Mouse (Mus musculus) limb, embryonic 10.5 days (tissue): ENCODE results near the gene Pde8b. TPM values are rescaled to one million over a fixed set of nuclear protein-coding genes. Genes with fewer than 3 reads are reported as not detected.

Experiments
- DNase-seq: peaks from one replicate; pipeline ENCODE4 v3.0.0-alpha.2; 2017; ENCODE audit warnings: low spot score
- H3K27ac ChIP-seq: fragments of 300-500 bp; sonication (generic); 2 replicates; pipeline ENCODE4 v1.5.1; 2016; ENCODE audit warnings: mild to moderate bottlenecking
- H3K27me3 ChIP-seq: fragments of 300-500 bp; sonication (generic); 2 replicates; pipeline ENCODE4 v1.6.1; 2016; ENCODE audit warnings: low read depth, mild to moderate bottlenecking; ENCODE audit not compliant: poor library complexity, severe bottlenecking
- H3K36me3 ChIP-seq: fragments of 300-500 bp; sonication (generic); 2 replicates; pipeline ENCODE4 v1.6.1; 2016; ENCODE audit warnings: mild to moderate bottlenecking, moderate library complexity
- H3K4me1 ChIP-seq: fragments of 300-500 bp; sonication (generic); 2 replicates; pipeline ENCODE4 v1.6.1; 2016
- H3K4me3 ChIP-seq: fragments of 300-500 bp; sonication (generic); 2 replicates; pipeline ENCODE4 v1.5.1; 2016; ENCODE audit warnings: mild to moderate bottlenecking, moderate library complexity
- H3K9me3 ChIP-seq: fragments of 300-500 bp; sonication (generic); replicated peaks from 2 replicates; pipeline ENCODE4 v1.6.1; 2016; ENCODE audit warnings: mild to moderate bottlenecking
- whole genome bisulfite sequencing: fragments of 180-500 bp; shearing (Covaris S2); methylation state at CpG from one replicate; pipeline ENCODE4 v1.1.7; 2016; 5-methylcytosine and 5-hydroxymethylcytosine counted together
- polyA plus RNA-seq: library from polyadenylated mRNA; unstranded; fragments of >200 nt; fragmentation: Nextera tagmentation; extraction: Ambion mirVana; gene quantifications from 2 replicates; pipeline ENCODE4 v1.2.1, GENCODE M21; 2016

Pde8b gene
- polyA plus RNA-seq, 1 experiment from 2014 or later, result 0.79 TPM

DNA sequence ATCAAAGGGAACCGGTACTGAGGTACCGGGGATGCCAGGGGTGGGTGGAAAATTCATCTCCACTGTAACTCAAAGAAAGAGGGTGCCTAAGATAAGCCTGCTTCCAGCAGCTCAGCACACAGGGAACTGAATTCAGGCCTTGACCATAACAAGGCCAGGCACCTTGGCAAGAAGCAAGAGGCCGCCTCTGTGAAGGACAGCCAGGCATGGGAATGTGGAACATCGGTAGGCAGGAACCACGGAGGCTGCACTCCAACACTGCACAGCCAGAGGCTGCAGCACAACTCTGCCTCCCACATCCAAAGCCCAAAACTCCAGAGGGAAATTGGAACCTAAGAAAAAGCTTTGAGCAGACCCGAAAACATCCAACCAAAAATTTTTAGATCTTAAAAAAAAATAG is 75.9 kb downstream of the Pde8b start:
- Histone ChIP-seq H3K36me3 (no peaks in the 10 kb centered on the region), H3K4me1 (no peaks in the 10 kb centered on the region), H3K27ac (no peak overlapping the region), H3K9me3 (no peaks in the 10 kb centered on the region), H3K27me3 (no peaks in the 10 kb centered on the region), H3K4me3 (no peak overlapping the region)
- DNase-seq, result no peak
- 83% methylated on average over 6 of the region's 6 CpGs for WGBS

DNA sequence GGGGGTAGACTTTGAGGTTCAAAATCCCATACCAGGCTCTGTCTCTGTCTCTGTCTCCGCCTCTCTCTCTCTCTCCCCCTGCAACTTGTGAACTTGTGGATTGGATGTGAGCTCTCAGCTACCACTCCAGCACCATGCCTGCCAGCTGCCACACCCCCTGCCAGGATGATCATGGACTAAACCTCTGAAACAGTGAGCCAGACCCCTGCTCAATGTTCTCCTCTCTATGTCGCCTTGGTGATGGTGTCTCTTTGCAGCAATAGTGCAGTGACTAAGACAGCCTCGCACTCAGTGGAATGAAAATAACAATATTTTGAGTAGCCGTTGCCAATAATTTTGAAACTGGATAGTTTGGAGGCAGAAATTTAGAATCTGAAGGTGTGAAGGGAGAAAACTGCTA is 77.8 kb downstream of the Pde8b start:
- no peaks in the 10 kb centered on the region for H3K27me3 ChIP-seq
- DNase-seq, result no peak
- H3K36me3 ChIP-seq, result no peaks in the 10 kb centered on the region
- no peak overlapping the region for H3K4me3 ChIP-seq
- 94% methylated on average over 4 of the region's 4 CpGs for WGBS
- H3K4me1 ChIP-seq, result no peaks in the 10 kb centered on the region
- no peak overlapping the region for H3K27ac ChIP-seq
- H3K9me3 ChIP-seq, result no peaks in the 10 kb centered on the region

DNA sequence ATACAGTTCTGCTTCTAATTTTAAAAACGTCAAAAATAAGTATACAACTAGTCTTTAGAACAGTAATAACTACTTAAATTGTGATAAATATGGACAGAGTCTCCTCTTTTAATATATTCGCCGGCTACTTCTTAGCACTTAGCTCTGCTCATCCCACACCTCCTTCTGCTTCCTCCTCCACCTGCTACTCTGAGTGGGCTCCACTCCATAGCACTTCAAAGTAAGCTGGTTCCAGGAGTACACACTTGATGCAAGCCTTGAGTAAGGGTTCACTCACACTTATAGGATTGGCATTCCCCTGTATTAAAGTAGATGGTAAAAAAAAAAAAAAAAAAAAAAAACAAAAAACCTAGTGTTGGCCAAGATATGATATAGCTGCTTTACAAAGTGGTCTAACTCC is 89.9 kb downstream of the Pde8b start:
- Histone ChIP-seq H3K27ac (no peak overlapping the region), H3K4me3 (no peak overlapping the region), H3K4me1 (no peaks in the 10 kb centered on the region), H3K36me3 (no peaks in the 10 kb centered on the region), H3K27me3 (no peaks in the 10 kb centered on the region), H3K9me3 (no peaks in the 10 kb centered on the region)
- 91% methylated on average over 3 of the region's 3 CpGs for WGBS
- DNase-seq, result no peak

DNA sequence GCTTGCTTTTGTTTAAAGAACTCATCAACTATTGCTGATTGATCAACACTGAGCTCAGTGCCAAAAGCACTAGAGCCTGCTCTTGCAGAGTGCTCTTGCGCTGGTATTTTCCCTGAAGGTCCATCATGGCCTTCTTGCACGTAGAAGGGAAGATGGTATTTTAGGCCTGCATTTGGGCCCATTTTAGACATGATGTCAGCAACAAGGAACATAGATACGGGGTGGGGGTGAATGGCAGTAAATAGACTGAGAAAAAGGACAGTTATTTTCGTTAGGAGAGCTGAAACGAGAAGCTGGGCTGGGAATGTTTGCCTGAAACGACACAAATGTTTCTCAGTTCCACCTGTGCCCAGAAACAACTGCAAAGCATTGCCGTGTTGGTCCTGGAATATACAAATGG is 91.2 kb downstream of the Pde8b start:
- H3K27me3 ChIP-seq, result no peaks in the 10 kb centered on the region
- no peak overlapping the region for H3K27ac ChIP-seq
- no peaks in the 10 kb centered on the region for H3K4me1 ChIP-seq
- H3K9me3 ChIP-seq, result no peaks in the 10 kb centered on the region
- H3K36me3 ChIP-seq, result no peaks in the 10 kb centered on the region
- 85% methylated on average over 7 of the region's 7 CpGs for WGBS
- no peak overlapping the region for H3K4me3 ChIP-seq
- DNase-seq, result no peak

- H3K36me3 ChIP-seq, result no peaks in the 10 kb centered on the region
- H3K27me3 ChIP-seq, result no peaks in the 10 kb centered on the region
- H3K27ac ChIP-seq, result no peak overlapping the region
- no peaks in the 10 kb centered on the region for H3K4me1 ChIP-seq
- H3K4me3 ChIP-seq, result no peak overlapping the region
- no peak for DNase-seq
- no peaks in the 10 kb centered on the region for H3K9me3 ChIP-seq
Observed at GRCm38 (mm10) chr13:95144746-95145145, 105.4 kb downstream of the Pde8b start.

DNA sequence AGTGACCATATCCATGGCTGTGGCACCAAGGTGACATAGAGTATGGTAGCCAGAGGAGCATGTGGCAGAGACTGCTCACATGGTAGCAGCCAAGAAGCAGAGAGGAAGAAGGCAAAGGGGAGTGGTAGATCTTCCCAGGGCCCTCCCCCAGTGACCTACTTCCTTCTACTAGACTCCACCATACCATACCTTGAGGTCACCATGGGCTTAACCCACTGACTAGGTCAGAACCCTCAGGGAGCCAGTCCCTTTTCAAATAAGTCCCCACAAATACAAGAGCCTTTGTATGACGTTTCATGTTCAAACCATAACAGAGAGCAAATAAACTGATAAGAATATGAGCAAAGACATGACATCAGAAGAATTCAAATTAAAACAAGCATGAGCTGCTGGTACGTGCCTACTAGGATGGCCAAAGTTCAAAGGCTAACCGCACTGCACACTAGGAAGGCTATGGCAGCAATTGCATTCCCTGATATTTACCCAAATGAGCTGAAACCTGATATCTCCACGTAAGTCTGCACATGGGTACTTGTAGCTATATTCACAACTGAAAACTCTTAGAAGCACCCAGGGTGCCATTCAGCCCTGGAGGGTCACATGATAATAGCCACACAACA is 109.6 kb downstream of the Pde8b start:
- H3K36me3 ChIP-seq, result no peaks in the 10 kb centered on the region
- 83% methylated on average over 4 of the region's 4 CpGs for WGBS
- no peaks in the 10 kb centered on the region for H3K9me3 ChIP-seq
- no peak for DNase-seq
- no peaks in the 10 kb centered on the region for H3K4me1 ChIP-seq
- H3K4me3 ChIP-seq, result no peak overlapping the region
- H3K27ac ChIP-seq, result no peak overlapping the region
- H3K27me3 ChIP-seq, result no peaks in the 10 kb centered on the region

GRCm38 (mm10) chr13:95135326-95136150 is 114.6 kb downstream of the Pde8b start:
- no peaks in the 10 kb centered on the region for H3K27me3 ChIP-seq
- no peaks in the 10 kb centered on the region for H3K4me1 ChIP-seq
- no peaks in the 10 kb centered on the region for H3K36me3 ChIP-seq
- H3K27ac ChIP-seq, result no peak overlapping the region
- 92% methylated on average over 7 of the region's 7 CpGs for WGBS
- H3K9me3 ChIP-seq, result no peaks in the 10 kb centered on the region
- no peak for DNase-seq
- H3K4me3 ChIP-seq, result no peak overlapping the region

DNA sequence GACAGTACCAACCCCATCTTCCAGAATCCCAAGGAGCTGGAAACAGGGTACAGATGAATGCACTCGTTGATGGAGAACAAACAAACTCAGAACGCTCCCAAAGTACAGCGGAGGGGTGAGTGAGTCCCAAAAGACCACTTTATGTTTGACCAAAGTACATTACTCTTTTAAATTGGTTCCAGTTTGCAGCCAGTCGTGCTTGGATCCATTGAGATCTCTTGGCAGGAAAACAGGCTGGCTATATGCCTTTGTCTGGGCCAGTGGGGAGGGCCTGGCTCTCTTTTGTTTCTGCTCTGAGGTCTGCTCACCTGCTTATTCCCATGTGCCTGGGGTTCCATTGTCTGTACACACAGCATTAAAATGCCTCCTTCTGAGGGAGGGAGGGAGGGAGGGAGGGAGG is 118.3 kb downstream of the Pde8b start:
- Histone ChIP-seq H3K4me1 (0 out of 2 replicates have a peak, but pooled peaks cover 4% of the 10 kb centered on the region), H3K36me3 (no peaks in the 10 kb centered on the region), H3K27me3 (no peaks in the 10 kb centered on the region), H3K4me3 (no peak overlapping the region), H3K9me3 (no peaks in the 10 kb centered on the region), H3K27ac (no peak overlapping the region)
- 76% methylated on average over 4 of the region's 4 CpGs for WGBS
- DNase-seq, result no peak

- no peak overlapping the region for H3K4me3 ChIP-seq
- no peaks in the 10 kb centered on the region for H3K9me3 ChIP-seq
- DNase-seq, result no peak
- no peaks in the 10 kb centered on the region for H3K36me3 ChIP-seq
- H3K27me3 ChIP-seq, result no peaks in the 10 kb centered on the region
- WGBS, result 100% methylated on average over 1 of the region's 1 CpGs
- H3K27ac ChIP-seq, result no peak overlapping the region
- 0 out of 2 replicates have a peak, but pooled peaks cover 4% of the 10 kb centered on the region for H3K4me1 ChIP-seq
Observed at GRCm38 (mm10) chr13:95131041-95131440, 119.1 kb downstream of the Pde8b start.

DNA sequence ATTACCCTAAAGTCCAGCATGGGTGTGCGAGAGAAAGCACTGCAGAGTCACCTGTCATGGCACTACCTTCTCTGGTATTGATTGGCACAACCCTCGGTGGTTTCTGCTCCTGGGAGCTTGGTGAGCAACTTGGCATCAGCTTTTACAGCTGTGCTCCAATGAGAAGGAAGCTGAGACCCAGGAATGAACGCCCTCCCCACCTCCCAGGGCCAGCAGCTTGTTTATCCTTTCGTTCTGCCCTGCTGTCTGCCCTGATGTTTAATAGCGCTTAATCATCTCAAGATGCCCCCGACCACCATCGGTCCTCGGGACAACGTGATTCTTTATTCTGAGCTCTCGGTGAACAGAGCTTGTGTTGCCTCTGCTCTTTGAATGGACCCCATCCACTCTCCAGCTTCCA is 122.8 kb downstream of the Pde8b start:
- Histone ChIP-seq H3K36me3 (no peaks in the 10 kb centered on the region), H3K4me1 (0 out of 2 replicates have a peak, but pooled peaks cover 4% of the 10 kb centered on the region), H3K9me3 (no peaks in the 10 kb centered on the region), H3K27ac (no peak overlapping the region), H3K27me3 (no peaks in the 10 kb centered on the region), H3K4me3 (no peak overlapping the region)
- DNase-seq, result no peak
- WGBS, result 71% methylated on average over 10 of the region's 10 CpGs

- no peaks in the 10 kb centered on the region for H3K9me3 ChIP-seq
- 0 out of 2 replicates have a peak, but pooled peaks cover 4% of the 10 kb centered on the region for H3K4me1 ChIP-seq
- DNase-seq, result no peak
- WGBS, result 95% methylated on average over 10 of the region's 10 CpGs
- no peaks in the 10 kb centered on the region for H3K27me3 ChIP-seq
- no peak overlapping the region for H3K4me3 ChIP-seq
- no peak overlapping the region for H3K27ac ChIP-seq
- H3K36me3 ChIP-seq, result no peaks in the 10 kb centered on the region
Observed at GRCm38 (mm10) chr13:95126801-95127200, 123.3 kb downstream of the Pde8b start.

DNA sequence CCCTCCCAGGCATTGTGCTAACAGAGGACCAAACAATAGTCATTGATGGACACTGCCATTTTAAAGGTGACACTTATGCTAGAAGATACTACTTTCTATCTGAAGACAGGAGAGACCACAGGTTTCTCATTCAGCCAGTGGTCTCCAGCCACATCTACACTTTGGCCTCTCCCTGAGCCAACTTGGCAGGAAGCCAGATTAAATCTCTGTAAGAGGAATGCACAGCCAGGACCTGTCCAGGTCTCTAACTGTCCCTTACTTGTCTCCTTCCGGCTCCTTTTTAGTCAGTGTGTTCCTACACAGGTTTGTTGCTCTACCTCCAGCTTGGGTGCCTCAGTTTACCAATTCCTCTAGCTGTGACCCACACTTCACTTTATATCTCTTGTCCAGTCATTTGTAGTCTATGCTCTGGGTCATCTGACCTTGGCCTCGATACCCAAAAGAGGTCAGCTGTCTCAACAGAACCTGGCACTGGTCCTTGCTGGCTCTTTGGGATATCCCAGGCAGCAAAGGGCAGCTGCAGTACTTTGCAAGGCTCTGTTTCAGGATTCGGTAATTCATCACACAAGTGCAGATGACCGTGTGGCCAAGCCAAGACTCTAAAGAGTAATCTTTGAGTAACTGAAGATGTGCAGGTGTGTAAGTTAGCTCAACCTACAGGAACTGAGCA is 124.5 kb downstream of the Pde8b start:
- no peaks in the 10 kb centered on the region for H3K9me3 ChIP-seq
- 0 out of 2 replicates have a peak, but pooled peaks cover 4% of the 10 kb centered on the region for H3K4me1 ChIP-seq
- DNase-seq, result no peak
- no peak overlapping the region for H3K27ac ChIP-seq
- no peaks in the 10 kb centered on the region for H3K36me3 ChIP-seq
- no peaks in the 10 kb centered on the region for H3K27me3 ChIP-seq
- no peak overlapping the region for H3K4me3 ChIP-seq
- WGBS, result 91% methylated on average over 4 of the region's 4 CpGs

DNA sequence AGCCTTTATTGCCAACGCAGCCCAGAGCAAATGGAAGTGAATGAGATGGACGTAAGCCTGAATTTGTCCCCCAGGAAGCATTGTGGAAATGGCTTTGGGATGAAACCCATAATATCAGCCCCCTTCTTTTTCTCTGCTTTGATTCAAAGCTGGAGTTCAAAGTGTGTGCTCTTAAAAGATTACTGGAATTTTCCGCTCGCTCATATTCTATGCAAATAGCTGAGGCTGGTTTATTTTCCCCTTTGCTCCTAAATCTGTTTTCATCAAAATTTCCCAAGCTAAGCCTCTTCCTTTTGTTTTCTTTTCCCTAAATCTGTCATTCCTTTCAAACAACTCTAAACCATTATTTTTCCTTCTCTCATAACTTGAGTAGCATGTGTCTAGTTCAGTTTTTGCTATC is 129.6 kb downstream of the Pde8b start:
- Histone ChIP-seq H3K9me3 (no peaks in the 10 kb centered on the region), H3K27ac (no peak overlapping the region), H3K4me3 (no peak overlapping the region), H3K36me3 (no peaks in the 10 kb centered on the region), H3K27me3 (no peaks in the 10 kb centered on the region), H3K4me1 (no peaks in the 10 kb centered on the region)
- DNase-seq, result no peak
- WGBS, result 90% methylated on average over 4 of the region's 4 CpGs
